Mouse (Mus musculus): Measurements from ENCODE around the gene Frmd8. TPM values are rescaled to one million over a fixed set of nuclear protein-coding genes. Genes with fewer than 3 reads are reported as not detected.

Gene Frmd8
- polyA plus RNA-seq, 1 experiment from 2014 or later: 21.2 TPM

DNA sequence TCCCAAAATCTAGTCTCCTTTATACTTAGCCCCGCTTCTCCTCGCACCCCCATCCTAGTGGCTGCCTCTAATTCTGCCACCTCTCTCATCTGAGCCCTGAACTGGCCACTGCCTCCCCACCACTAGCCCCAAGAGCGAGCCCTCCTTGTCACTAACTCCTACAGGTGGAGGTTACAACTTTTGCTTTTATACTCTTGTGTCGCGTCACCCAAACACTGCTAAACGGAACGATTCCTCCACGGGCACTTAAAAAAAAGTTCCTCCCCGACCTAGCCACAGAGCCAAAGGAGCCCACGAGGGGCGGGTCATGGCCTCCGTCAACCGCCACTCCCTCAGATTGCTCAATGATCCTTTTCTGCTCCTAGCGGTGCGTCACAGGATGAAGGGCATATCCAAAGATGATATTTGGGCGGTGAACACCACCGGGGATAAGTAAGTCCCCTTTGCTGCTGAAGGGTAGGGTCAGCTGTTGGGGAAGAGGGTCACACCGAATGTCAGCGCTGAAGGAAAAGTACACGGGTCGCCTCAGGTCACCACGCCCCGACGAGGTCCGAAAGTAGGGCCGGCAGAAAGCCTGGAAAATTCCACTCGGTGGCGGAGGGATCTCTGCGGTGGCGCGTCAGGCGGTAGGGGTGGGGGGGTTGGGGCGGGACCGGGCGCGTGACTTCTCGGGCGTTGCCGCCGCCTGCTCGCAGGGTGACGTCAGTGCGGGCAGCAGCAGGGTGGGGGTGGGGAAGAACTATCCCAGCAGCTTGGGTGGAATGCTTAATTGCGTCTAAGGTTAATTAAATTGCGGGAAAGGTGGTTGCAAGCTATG lies 29.5 kb downstream of the Frmd8 start:
- no peaks in the 10 kb centered on the region for H3K36me3 ChIP-seq (ENCODE audit: control insufficient read depth, insufficient read depth, low read length)
- peak overlapping the region; percentile 19 for H3K4me3 ChIP-seq (ENCODE audit: low read depth, low read length)
- H3K4me1 ChIP-seq (ENCODE audit: control insufficient read depth, insufficient read depth, low read length): peaks cover 45% of the 10 kb centered on the region
- no peaks in the 10 kb centered on the region for H3K27me3 ChIP-seq (ENCODE audit: control insufficient read depth, insufficient read depth, low read length)
- H3K4me2 ChIP-seq (ENCODE audit: low read depth, severe bottlenecking): peak overlapping the region; percentile 59
- peak overlapping the region; percentile 59 for H3K9ac ChIP-seq (ENCODE audit: low read length)
- DNase-seq (ENCODE audit: low spot score) (peak; percentile 96), ATAC-seq (ENCODE audit: insufficient number of reproducible peaks, low FRiP score, low TSS enrichment, low read depth) (peak; percentile 24; the same call in 1 of the 2 replicates)
- peak overlapping the region; percentile 93 for H3K27ac ChIP-seq (replicated peaks; ENCODE audit: low read depth, low read length)
- 6% methylated on average over 45 of the region's 45 CpGs for WGBS
- H3K9me3 ChIP-seq (ENCODE audit: control insufficient read depth, low read length): no peaks in the 10 kb centered on the region

DNA sequence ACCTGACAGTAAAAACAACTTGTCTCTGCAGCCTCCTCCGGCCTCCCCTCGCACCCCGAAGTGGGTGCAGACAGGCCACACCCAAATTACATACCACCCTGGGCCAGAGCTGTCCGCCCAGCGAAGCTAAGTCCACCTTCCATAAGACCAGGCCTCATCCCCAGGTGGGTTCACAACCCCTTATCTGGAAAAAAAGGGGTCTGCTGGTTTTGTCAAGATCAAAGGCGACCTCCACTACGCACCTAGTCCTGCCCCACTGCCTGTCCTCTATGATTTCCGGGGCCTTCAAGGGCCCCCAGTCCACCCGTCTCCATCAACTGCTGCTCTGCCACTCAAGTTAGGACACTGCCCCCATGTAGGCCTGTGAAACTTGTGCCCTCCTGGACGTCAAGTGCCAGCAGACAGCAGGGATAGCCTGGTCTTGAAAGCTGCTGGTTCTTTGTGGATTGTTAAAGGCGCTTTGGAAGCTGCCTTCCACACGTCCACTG lies 30.2 kb downstream of the Frmd8 start:
- H3K27ac ChIP-seq (replicated peaks; ENCODE audit: low read depth, low read length): peak overlapping the region; percentile 93
- peak overlapping the region; percentile 59 for H3K9ac ChIP-seq (ENCODE audit: low read length)
- H3K36me3 ChIP-seq (ENCODE audit: control insufficient read depth, insufficient read depth, low read length): no peaks in the 10 kb centered on the region
- H3K9me3 ChIP-seq (ENCODE audit: control insufficient read depth, low read length): no peaks in the 10 kb centered on the region
- peak; percentile 26 for DNase-seq (ENCODE audit: low spot score)
- H3K4me1 ChIP-seq (ENCODE audit: control insufficient read depth, insufficient read depth, low read length): peaks cover 41% of the 10 kb centered on the region
- ATAC-seq (ENCODE audit: insufficient number of reproducible peaks, low FRiP score, low TSS enrichment, low read depth): no peak
- H3K27me3 ChIP-seq (ENCODE audit: control insufficient read depth, insufficient read depth, low read length): no peaks in the 10 kb centered on the region
- H3K4me3 ChIP-seq (ENCODE audit: low read depth, low read length): peak overlapping the region; percentile 19
- H3K4me2 ChIP-seq (ENCODE audit: low read depth, severe bottlenecking): peak overlapping the region; percentile 59
- 83% methylated on average over 12 of the region's 12 CpGs for WGBS

DNA sequence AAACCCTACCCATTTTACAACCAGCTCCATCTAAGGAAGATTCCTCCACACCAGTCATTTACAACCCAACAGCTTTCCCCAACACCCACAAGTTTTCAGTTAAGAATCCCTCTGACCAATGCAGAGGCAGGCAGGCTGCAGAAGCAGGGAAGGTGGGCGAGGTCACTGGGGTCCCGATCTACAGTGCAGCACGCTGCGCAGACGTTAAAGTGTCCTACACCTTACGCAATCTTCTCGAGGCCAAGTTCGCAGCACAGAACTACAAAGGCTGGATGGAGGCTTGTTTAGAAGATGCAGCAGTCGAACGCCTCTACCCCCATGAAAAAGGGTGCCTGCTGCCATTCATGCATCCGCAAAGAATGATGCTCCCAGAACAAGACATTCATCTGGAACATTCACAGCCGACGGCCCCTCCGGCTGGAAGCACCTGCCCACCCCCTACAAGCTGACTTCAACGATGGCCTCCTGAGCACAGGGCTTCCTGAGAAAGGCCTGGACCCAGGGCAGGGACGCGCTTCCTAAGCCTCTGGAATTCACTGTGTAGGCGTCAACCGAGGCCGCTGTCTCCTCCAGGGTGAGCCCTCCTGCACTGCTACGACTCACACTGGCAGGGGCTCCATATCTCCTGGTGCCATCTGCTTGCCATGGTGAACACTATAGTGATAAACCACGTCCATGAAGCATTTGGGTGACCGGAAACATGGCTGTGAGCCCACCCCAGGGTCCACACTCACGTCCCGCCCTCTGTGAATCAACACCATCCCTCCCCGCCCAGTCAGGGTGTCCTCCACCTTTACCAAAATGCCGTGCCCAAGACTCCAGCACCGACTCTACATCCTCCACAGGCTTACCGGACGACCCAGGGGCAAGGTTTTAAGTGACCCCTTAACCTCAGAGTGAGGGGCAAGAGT lies 31.0 kb downstream of the Frmd8 start:
- 87% methylated on average over 30 of the region's 30 CpGs for WGBS
- Histone ChIP-seq H3K4me3 (ENCODE audit: low read depth, low read length) (no peak overlapping the region), H3K9me3 (ENCODE audit: control insufficient read depth, low read length) (no peaks in the 10 kb centered on the region), H3K4me2 (ENCODE audit: low read depth, severe bottlenecking) (peak overlapping the region; percentile 59; the same call in 1 of the 2 replicates), H3K27me3 (ENCODE audit: control insufficient read depth, insufficient read depth, low read length) (no peaks in the 10 kb centered on the region), H3K36me3 (ENCODE audit: control insufficient read depth, insufficient read depth, low read length) (no peaks in the 10 kb centered on the region), H3K27ac (replicated peaks; ENCODE audit: low read depth, low read length) (no peak overlapping the region), H3K9ac (ENCODE audit: low read length) (no peak overlapping the region), H3K4me1 (ENCODE audit: control insufficient read depth, insufficient read depth, low read length) (peaks cover 35% of the 10 kb centered on the region)
- ATAC-seq (ENCODE audit: insufficient number of reproducible peaks, low FRiP score, low TSS enrichment, low read depth): no peak
- DNase-seq (ENCODE audit: low spot score): no peak

DNA sequence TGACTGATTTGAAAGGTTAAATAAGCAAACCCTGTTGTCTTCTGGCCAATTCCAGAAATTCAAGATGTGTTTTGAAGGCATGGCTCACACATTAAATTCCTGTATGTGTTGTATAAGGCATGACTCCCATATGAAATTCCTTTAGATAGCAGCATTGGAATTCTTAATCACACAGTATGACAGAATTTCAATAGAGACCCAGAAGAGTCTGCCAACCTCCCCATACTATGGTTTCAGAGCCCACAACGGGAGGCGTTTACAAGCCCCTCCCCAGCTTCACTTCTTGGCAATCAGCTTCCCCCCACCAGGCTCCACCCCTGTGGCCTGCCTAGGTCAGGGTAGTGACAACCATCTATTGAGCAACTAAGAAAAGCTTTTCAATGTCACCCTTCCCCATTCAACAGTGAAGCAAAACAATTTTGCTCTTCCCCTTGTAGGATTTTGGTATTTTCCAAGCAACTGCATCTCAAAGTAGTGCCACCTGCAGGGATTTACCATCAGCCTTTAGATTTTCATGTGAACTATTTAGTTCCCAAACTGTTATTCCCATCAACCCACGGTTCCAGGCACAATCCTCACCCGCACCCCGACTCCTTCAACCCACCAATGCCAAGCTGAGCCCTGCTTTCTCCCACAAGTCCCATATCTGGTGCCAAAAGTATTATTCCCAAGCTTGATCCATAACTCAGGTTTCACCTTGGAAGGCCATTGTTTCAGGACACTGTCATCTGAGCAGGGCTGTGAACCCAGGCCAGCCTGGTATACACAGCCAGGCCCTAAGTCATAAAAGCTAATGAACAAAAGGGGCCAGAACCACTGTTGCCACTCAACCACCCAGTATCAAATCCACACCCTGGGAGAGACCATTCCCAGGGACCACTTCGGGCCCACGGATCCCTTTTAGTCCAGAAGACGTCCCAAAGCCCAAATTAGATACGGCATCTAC lies 32.0 kb downstream of the Frmd8 start:
- peaks cover 26% of the 10 kb centered on the region for H3K4me1 ChIP-seq (ENCODE audit: control insufficient read depth, insufficient read depth, low read length)
- no peaks in the 10 kb centered on the region for H3K36me3 ChIP-seq (ENCODE audit: control insufficient read depth, insufficient read depth, low read length)
- H3K27ac ChIP-seq (replicated peaks; ENCODE audit: low read depth, low read length): no peak overlapping the region
- no peak overlapping the region for H3K4me3 ChIP-seq (ENCODE audit: low read depth, low read length)
- ATAC-seq (ENCODE audit: insufficient number of reproducible peaks, low FRiP score, low TSS enrichment, low read depth) (no peak), DNase-seq (ENCODE audit: low spot score) (no peak)
- no peak overlapping the region for H3K4me2 ChIP-seq (ENCODE audit: low read depth, severe bottlenecking)
- H3K9me3 ChIP-seq (ENCODE audit: control insufficient read depth, low read length): no peaks in the 10 kb centered on the region
- no peaks in the 10 kb centered on the region for H3K27me3 ChIP-seq (ENCODE audit: control insufficient read depth, insufficient read depth, low read length)
- WGBS: 78% methylated on average over 9 of the region's 9 CpGs
- no peak overlapping the region for H3K9ac ChIP-seq (ENCODE audit: low read length)

DNA sequence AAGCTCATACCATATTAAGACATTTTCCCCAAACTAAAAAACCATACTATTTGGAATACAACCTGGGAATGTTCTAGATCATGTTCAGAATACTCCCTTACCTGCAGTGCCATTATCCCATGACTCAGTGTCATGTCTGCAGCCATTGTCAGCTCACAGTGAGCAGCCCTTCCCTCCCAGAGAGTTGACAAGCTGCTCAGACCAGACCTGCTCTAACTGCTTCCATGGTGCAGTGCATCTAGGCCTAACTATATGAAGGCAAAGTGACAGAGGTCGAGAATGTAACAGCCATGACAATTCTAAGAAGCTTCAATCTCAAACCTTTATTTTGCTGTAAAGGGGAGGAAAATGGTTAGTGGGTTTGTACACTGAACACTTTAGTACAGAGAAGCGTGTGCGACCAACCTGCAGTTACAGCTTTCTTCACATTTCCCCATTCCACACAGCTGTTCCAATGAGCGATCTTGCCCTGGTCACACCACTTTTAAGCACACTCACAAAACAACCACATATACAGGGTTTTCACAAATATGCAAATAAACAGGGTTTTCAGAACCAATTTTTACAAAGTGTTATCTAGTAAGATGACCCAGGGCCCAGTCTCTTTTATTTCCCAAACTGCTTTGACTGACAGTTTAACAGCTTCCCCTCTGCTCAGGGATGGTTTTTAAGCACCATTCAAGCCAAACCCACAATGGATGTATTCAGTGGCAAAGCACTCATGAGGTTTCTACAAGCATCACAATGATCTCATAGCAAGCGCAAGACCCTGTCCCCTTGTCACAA lies 32.9 kb downstream of the Frmd8 start:
- H3K36me3 ChIP-seq (ENCODE audit: control insufficient read depth, insufficient read depth, low read length): no peaks in the 10 kb centered on the region
- H3K9me3 ChIP-seq (ENCODE audit: control insufficient read depth, low read length): no peaks in the 10 kb centered on the region
- no peak overlapping the region for H3K9ac ChIP-seq (ENCODE audit: low read length)
- WGBS: 87% methylated on average over 5 of the region's 5 CpGs
- peaks cover 17% of the 10 kb centered on the region for H3K4me1 ChIP-seq (ENCODE audit: control insufficient read depth, insufficient read depth, low read length)
- ATAC-seq (ENCODE audit: insufficient number of reproducible peaks, low FRiP score, low TSS enrichment, low read depth): no peak
- H3K4me2 ChIP-seq (ENCODE audit: low read depth, severe bottlenecking): 0 out of 2 replicates have a peak overlapping the region, but pooled peaks have one; percentile 7
- no peak overlapping the region for H3K27ac ChIP-seq (replicated peaks; ENCODE audit: low read depth, low read length)
- DNase-seq (ENCODE audit: low spot score): no peak
- H3K27me3 ChIP-seq (ENCODE audit: control insufficient read depth, insufficient read depth, low read length): no peaks in the 10 kb centered on the region
- no peak overlapping the region for H3K4me3 ChIP-seq (ENCODE audit: low read depth, low read length)

DNA sequence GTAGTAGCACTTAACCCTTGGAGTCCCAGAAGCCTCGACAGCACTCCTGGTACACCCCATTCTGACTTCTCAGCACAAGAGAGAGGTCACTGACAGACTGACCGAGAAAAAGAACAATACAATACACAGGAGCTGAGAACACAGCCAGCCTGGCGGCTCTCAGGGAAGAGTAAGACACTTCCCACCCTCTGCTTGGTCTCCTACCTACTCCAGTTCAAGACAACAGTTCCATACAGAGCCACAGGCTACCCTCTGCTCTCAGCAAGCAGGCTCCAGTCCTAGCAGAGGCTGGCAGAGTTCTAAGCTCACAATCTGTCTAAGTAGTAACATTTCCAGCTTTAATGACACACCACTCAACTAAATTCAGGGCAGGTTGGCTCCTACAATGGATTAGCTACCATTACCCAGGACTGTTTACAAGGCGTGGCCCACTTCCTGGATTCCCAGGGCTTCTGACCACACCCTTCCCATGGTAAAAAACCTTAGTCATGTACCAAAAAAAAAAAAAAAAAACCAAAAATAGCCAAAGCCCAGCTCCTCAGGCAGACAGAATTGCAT lies 33.6 kb downstream of the Frmd8 start:
- Histone ChIP-seq H3K4me1 (ENCODE audit: control insufficient read depth, insufficient read depth, low read length) (peaks cover 11% of the 10 kb centered on the region), H3K9ac (ENCODE audit: low read length) (no peak overlapping the region), H3K36me3 (ENCODE audit: control insufficient read depth, insufficient read depth, low read length) (no peaks in the 10 kb centered on the region), H3K9me3 (ENCODE audit: control insufficient read depth, low read length) (no peaks in the 10 kb centered on the region), H3K4me3 (ENCODE audit: low read depth, low read length) (no peak overlapping the region), H3K4me2 (ENCODE audit: low read depth, severe bottlenecking) (no peak overlapping the region), H3K27ac (replicated peaks; ENCODE audit: low read depth, low read length) (no peak overlapping the region), H3K27me3 (ENCODE audit: control insufficient read depth, insufficient read depth, low read length) (no peaks in the 10 kb centered on the region)
- no peak for ATAC-seq (ENCODE audit: insufficient number of reproducible peaks, low FRiP score, low TSS enrichment, low read depth)
- DNase-seq (ENCODE audit: low spot score): no peak
- WGBS: 75% methylated on average over 4 of the region's 4 CpGs

DNA sequence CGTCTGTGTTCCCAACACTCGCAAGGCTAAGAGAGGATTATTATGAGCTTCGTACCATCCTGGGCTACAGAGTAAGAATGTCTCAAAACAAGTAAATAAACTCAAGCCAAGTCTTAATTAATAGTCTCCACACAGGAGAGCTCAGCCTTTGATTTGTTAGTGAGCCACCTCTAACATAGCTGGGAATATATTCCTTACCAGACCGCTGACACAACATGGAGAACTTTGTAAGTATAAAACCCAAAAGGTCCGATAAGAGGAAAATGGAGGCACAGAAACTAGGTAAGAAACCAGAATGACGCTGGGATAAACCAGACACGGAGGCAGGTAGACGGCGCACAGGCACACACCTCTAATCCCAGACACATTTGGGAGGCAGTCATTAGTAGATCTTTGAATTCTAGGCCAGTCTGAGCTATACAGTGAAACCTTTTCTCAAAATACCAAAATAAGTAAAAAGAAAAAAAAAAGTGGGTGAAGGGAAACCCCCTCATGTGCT lies 34.1 kb downstream of the Frmd8 start:
- Histone ChIP-seq H3K9me3 (ENCODE audit: control insufficient read depth, low read length) (no peaks in the 10 kb centered on the region), H3K4me1 (ENCODE audit: control insufficient read depth, insufficient read depth, low read length) (peaks cover 9% of the 10 kb centered on the region), H3K4me3 (ENCODE audit: low read depth, low read length) (no peak overlapping the region), H3K27ac (replicated peaks; ENCODE audit: low read depth, low read length) (no peak overlapping the region), H3K27me3 (ENCODE audit: control insufficient read depth, insufficient read depth, low read length) (no peaks in the 10 kb centered on the region), H3K4me2 (ENCODE audit: low read depth, severe bottlenecking) (no peak overlapping the region), H3K36me3 (ENCODE audit: control insufficient read depth, insufficient read depth, low read length) (no peaks in the 10 kb centered on the region), H3K9ac (ENCODE audit: low read length) (no peak overlapping the region)
- no peak for DNase-seq (ENCODE audit: low spot score)
- WGBS: 89% methylated on average over 9 of the region's 9 CpGs
- no peak for ATAC-seq (ENCODE audit: insufficient number of reproducible peaks, low FRiP score, low TSS enrichment, low read depth)

All from limb, embryonic 11.5 days (tissue).